Mouse (Mus musculus): ENCODE measurements at regions not wholly inside any gene's neighbourhood (a gene's known extent, or its start where the extent isn't known, plus 50 kb on each side); places are given as distances from the start of the nearest gene placed in this dataset.

- no peak for DNase-seq (ENCODE audit: low read depth, low spot score)
These were observed 307.0 kb upstream of the Cdh7 start for GRCm38 (mm10) chr1:109675196-109675595.

- DNase-seq (ENCODE audit: low read depth, low spot score) = no peak
These were observed 259.8 kb upstream of the Cdh7 start for GRCm38 (mm10) chr1:109722449-109722848.

- peak; percentile 0 for DNase-seq (ENCODE audit: low read depth, low spot score)
These were observed 246.2 kb upstream of the Cdh7 start for GRCm38 (mm10) chr1:109736071-109736470.

Measured in 3T3-L1 (cell line).